Mouse (Mus musculus): Measurements from ENCODE around the gene Mast4.

Gene Mast4

GRCm38 (mm10) chr13:102865971-102866724, 468.1 kb downstream of the Mast4 start:
- DNase-seq (ENCODE audit: low read depth, low spot score), result no peak

DNA sequence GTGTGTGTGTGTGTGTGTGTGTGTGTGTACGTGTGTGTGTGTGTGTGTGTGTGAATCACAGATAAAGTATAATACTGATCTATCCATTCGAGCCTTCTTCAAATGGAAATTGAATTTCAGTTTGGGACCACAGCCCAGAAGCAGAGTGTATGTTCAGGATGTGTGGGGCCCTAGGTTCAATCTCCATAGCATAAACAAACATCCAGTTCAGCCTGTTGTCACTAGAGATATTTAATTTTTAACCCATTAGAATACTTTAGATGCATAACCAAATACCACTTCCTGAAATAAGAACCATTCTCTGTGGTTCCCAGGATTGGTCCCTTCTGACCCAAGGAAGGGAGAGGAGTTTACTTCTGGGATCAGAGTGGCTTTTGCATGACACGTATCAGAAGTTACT, 468.8 kb downstream of the Mast4 start:
- no peak for DNase-seq (ENCODE audit: low read depth, low spot score)

- DNase-seq (ENCODE audit: low read depth, low spot score), result no peak
Measured at GRCm38 (mm10) chr13:102864840-102865239, 469.5 kb downstream of the Mast4 start.

- no peak for DNase-seq (ENCODE audit: low read depth, low spot score)
Measured at GRCm38 (mm10) chr13:102864079-102864478, 470.2 kb downstream of the Mast4 start.

GRCm38 (mm10) chr13:102862981-102863380, 471.3 kb downstream of the Mast4 start:
- no peak for DNase-seq (ENCODE audit: low read depth, low spot score)

- no peak for DNase-seq (ENCODE audit: low read depth, low spot score)
Measured at GRCm38 (mm10) chr13:102862397-102862796, 471.9 kb downstream of the Mast4 start.

- DNase-seq (ENCODE audit: low read depth, low spot score), result no peak
Measured at GRCm38 (mm10) chr13:102860733-102861132, 473.6 kb downstream of the Mast4 start.

GRCm38 (mm10) chr13:102860135-102860534, 474.2 kb downstream of the Mast4 start:
- no peak for DNase-seq (ENCODE audit: low read depth, low spot score)

- DNase-seq (ENCODE audit: low read depth, low spot score), result no peak
Measured at GRCm38 (mm10) chr13:102857539-102857838, 476.8 kb downstream of the Mast4 start.

GRCm38 (mm10) chr13:102856821-102857538, 477.3 kb downstream of the Mast4 start:
- DNase-seq (ENCODE audit: low read depth, low spot score), result no peak

DNA sequence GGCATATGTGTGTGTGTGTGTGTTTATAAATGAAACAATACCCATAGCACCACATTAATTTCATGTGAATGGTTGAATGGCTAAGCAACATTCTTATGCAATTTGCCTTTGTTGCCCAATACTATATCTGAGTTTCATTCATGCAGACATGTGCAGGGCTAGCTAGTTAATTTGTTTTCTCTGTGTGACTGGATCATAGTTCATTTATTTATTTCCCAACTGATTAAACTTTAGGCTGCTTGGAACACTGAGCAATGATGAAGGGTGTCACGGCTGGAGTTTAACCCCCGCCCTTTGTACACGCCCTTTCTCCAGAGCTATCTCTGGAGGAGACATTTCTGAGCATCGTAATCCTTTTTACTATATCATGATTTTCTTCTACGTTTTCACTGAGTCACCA, 481.4 kb downstream of the Mast4 start:
- no peak for DNase-seq (ENCODE audit: low read depth, low spot score)

GRCm38 (mm10) chr13:102851253-102851652, 483.0 kb downstream of the Mast4 start:
- no peak for DNase-seq (ENCODE audit: low read depth, low spot score)

- no peak for DNase-seq (ENCODE audit: low read depth, low spot score)
Measured at GRCm38 (mm10) chr13:102850594-102850993, 483.7 kb downstream of the Mast4 start.

- no peak for DNase-seq (ENCODE audit: low read depth, low spot score)
Measured at GRCm38 (mm10) chr13:102849068-102849467, 485.2 kb downstream of the Mast4 start.

GRCm38 (mm10) chr13:102846473-102846872, 487.8 kb downstream of the Mast4 start:
- no peak for DNase-seq (ENCODE audit: low read depth, low spot score)

DNA sequence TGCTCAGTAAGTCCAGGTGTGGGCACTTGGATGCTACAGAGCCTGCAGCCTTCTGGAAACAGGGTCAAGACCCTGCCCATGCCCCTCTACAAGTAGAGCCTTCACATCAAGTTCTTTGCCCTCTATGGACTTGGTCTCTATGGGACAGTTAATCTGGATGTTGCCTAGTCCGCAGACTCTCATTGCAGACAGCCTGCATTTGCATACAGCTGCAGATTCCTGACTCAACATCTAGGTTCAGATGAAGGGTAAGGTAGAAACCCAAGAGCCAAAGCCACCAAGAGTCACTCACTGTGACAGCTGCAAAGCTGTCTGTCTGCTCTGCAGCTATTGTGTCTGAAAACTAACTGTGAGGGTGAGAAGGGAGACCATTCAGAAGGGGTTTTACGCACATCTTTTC, 491.6 kb downstream of the Mast4 start:
- no peak for DNase-seq (ENCODE audit: low read depth, low spot score)

- DNase-seq (ENCODE audit: low read depth, low spot score), result no peak
Measured at GRCm38 (mm10) chr13:102842237-102842636, 492.1 kb downstream of the Mast4 start.

GRCm38 (mm10) chr13:102839741-102840482, 494.4 kb downstream of the Mast4 start:
- DNase-seq (ENCODE audit: low read depth, low spot score), result no peak

- no peak for DNase-seq (ENCODE audit: low read depth, low spot score)
Measured at GRCm38 (mm10) chr13:102837427-102837826, 496.9 kb downstream of the Mast4 start.

- no peak for DNase-seq (ENCODE audit: low read depth, low spot score)
Measured at GRCm38 (mm10) chr13:102835336-102835735, 499.0 kb downstream of the Mast4 start.

DNA sequence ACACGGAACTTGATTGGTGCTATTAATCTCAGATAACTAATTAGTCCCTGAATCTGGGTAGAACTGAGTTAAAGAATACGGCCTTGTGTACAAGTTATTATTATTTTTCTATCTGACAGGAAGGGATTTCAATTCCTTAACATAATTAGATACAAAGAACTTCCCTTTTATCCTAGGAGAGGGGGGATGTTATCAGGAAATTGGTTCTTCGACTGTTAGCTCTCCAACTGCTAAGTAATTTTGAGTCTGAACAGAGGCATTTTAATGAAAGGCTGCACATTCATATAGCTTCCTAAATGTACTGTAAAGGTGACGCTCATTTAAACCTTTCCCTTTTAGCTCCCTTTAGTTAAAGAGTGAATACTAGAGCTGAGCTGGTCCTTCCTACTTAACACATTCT, 516.0 kb downstream of the Mast4 start:
- DNase-seq (ENCODE audit: low read depth, low spot score), result no peak

GRCm38 (mm10) chr13:102816689-102817088, 517.6 kb downstream of the Mast4 start:
- DNase-seq (ENCODE audit: low read depth, low spot score), result no peak

- no peak for DNase-seq (ENCODE audit: low read depth, low spot score)
Measured at GRCm38 (mm10) chr13:102815158-102815557, 519.1 kb downstream of the Mast4 start.
